Mouse (Mus musculus): Measurements from ENCODE around the gene Pnp. TPM values are rescaled to one million over a fixed set of nuclear protein-coding genes. Genes with fewer than 3 reads are reported as not detected.

Gene Pnp
- total and polyA plus RNA-seq, 3 experiments = 80.0 to 118 (median 99.3) TPM

DNA sequence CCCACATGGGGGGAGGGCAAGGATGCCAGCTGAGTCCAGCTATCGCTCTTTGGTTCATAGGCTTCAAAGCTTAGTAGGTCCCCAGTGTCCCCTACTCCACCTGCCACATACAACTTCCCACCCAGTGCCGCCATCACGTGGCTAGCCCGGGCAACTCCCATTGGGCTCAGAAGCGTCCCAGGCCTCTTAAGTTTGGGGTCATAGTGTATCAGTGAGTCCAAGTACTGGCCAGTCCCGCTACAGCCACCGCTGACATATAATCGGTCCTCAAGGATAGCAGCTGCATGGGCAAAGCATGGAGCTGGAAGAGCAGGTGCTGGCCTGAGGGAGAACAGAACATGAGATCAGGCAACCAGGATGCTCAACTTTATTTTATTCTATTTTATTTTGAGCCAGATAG lies 39.3 kb upstream of the Pnp start:
- TF ChIP-seq RCOR1 (conservative IDR thresholded peaks at IDR 0.05; ENCODE audit: low read depth, low read length) (no peak), USF2 (conservative IDR thresholded peaks at IDR 0.05; ENCODE audit: low read depth, low read length) (no peak), ELF1 (IDR thresholded peaks at IDR 0.05; ENCODE audit: low read depth, low read length) (no peak)
- no peaks in the 10 kb centered on the region for H3K36me3 ChIP-seq (replicated peaks in 1 of 2; ENCODE audit: control insufficient read depth in 1 of 2, insufficient read depth in 1 of 2, low read length in 1 of 2)
- no peak for DNase-seq (ENCODE audit: extremely low read depth)
- no peak overlapping the region for H3K4me3 ChIP-seq (replicated peaks in 1 of 3; ENCODE audit: low read depth in 2 of 3, low read length in 2 of 3, poor library complexity in 1 of 3)
- peaks cover 0 to 6% of the 10 kb centered on the region in 2 experiments; a peak in 2 of 4 replicates for H3K4me1 ChIP-seq (ENCODE audit: control insufficient read depth in 1 of 2, insufficient read depth in 2 of 2)
- H3K27ac ChIP-seq (ENCODE audit: insufficient read depth, low read depth) = no peak overlapping the region
- H3K4me2 ChIP-seq (ENCODE audit: insufficient read depth, low read depth, poor library complexity, severe bottlenecking) = no peak overlapping the region
- dilution Hi-C loops (cut with MboI; ENCODE audit: extremely low pct_ligation_motif_present, extremely low pct_unique_long_range_greater_than_20kb, low sequenced_read_pairs) = no loop called here
- no peaks in the 10 kb centered on the region for H3K79me2 ChIP-seq (replicated peaks; ENCODE audit: control insufficient read depth, extremely low read depth, insufficient read depth, poor library complexity, severe bottlenecking)
- in situ Hi-C loops (cut with MboI; ENCODE audit: low pct_ligation_motif_present, low pct_unique_long_range_greater_than_20kb, low sequenced_read_pairs) = no loop called here
- H3K27me3 ChIP-seq (replicated peaks) = no peaks in the 10 kb centered on the region
- no peaks in the 10 kb centered on the region for H3K9me3 ChIP-seq (replicated peaks; ENCODE audit: low read length)
- no peak overlapping the region for H3K9ac ChIP-seq (ENCODE audit: insufficient read depth, low read depth)

DNA sequence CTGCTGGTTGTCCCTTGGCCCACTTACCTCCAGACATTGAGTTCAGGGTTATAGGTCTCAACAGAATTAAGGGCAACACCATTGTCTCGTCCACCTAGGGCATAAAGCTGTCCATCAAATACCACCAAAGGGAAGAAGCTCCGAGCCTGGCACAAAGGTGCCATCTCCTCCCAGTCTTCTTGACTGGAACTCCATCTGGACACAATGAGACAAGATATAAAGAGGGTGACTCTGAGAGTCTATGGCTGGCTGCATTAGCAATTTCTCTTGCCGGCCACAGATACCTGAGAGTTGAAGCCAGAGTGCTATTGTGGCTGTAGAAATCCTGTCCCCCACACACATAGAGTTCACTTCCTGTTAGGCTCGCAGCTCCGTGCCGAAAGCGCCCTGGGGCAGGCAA lies 38.8 kb upstream of the Pnp start:
- H3K36me3 ChIP-seq (replicated peaks in 1 of 2; ENCODE audit: control insufficient read depth in 1 of 2, insufficient read depth in 1 of 2, low read length in 1 of 2) = no peaks in the 10 kb centered on the region

DNA sequence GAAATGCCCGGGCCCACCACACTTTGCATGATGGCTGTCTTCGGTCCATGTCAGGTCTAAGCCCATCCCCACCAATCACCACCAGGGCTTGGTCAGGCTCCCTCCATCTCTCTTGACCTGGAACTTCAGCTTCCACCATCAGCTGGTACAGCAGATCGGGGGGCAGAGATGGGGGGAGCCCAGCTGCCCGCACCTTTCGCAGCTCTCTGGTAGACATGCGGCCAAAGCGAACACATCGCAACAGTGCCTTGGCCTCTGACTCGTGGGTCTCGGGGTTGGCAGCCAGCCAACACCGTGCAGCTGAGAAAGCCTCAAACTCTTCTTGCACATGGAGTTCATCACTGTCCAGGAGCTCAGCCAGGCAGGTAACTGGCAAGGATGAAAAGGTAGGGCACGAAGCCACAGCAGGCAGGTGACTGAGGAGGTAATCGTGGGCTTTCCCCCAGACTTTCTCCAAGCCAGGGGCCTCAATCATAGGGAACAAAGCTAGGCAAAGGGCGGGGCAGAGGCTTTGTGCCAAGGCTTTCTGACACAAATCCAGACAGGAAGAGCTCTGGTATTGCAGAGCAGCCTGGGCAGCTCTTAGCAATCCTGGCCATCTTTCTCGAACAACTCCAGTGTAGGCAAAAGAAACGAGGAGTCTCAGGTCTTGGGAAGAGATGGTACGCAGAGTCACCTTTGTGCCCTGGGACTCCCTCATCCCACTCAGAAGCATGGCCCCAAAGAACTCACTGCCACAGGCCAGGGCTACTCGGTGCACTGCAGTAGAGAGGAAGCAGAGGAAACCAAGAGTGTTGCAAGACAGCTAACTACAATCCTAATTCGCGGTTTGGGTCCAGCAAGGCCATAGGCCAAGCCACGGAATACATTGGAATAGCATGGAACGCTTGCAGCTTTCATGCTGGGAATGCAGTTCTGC lies 38.1 kb upstream of the Pnp start:
- Histone ChIP-seq H3K79me2 (replicated peaks; ENCODE audit: control insufficient read depth, extremely low read depth, insufficient read depth, poor library complexity, severe bottlenecking) (no peaks in the 10 kb centered on the region), H3K36me3 (replicated peaks in 1 of 2; ENCODE audit: control insufficient read depth in 1 of 2, insufficient read depth in 1 of 2, low read length in 1 of 2) (no peaks in the 10 kb centered on the region), H3K9ac (ENCODE audit: insufficient read depth, low read depth) (no peak overlapping the region), H3K9me3 (replicated peaks; ENCODE audit: low read length) (no peaks in the 10 kb centered on the region), H3K4me3 (replicated peaks in 1 of 3; ENCODE audit: low read depth in 2 of 3, low read length in 2 of 3, poor library complexity in 1 of 3) (no peak overlapping the region), H3K4me1 (ENCODE audit: control insufficient read depth in 1 of 2, insufficient read depth in 2 of 2) (peaks cover 0 to 6% of the 10 kb centered on the region in 2 experiments; a peak in 2 of 4 replicates), H3K4me2 (ENCODE audit: insufficient read depth, low read depth, poor library complexity, severe bottlenecking) (no peak overlapping the region), H3K27ac (ENCODE audit: insufficient read depth, low read depth) (no peak overlapping the region), H3K27me3 (replicated peaks) (no peaks in the 10 kb centered on the region)
- DNase-seq (ENCODE audit: extremely low read depth) = no peak
- TF ChIP-seq MAFK (IDR thresholded peaks at IDR 0.05; ENCODE audit: insufficient replicate concordance, low read length) = no peak
- no peak for TF ChIP-seq USF2 (conservative IDR thresholded peaks at IDR 0.05; ENCODE audit: low read depth, low read length)
- TF ChIP-seq EP300 (IDR thresholded peaks at IDR 0.05; ENCODE audit: low read length) = no peak
- no peak for TF ChIP-seq BHLHE40 (IDR thresholded peaks at IDR 0.05; ENCODE audit: low read depth, low read length)
- TF ChIP-seq ZNF384 (IDR thresholded peaks at IDR 0.05; ENCODE audit: low read depth, low read length) = no peak
- TF ChIP-seq ELF1 (IDR thresholded peaks at IDR 0.05; ENCODE audit: low read depth, low read length) = no peak
- no peak for TF ChIP-seq UBTF (IDR thresholded peaks at IDR 0.05; ENCODE audit: low read depth, low read length)
- TF ChIP-seq CTCF (conservative IDR thresholded peaks at IDR 0.05 in 1 of 2, IDR thresholded peaks at IDR 0.05 in 1 of 2; ENCODE audit: low read depth in 2 of 2, low read length in 2 of 2) = no peak
- dilution Hi-C loops (cut with MboI; ENCODE audit: extremely low pct_ligation_motif_present, extremely low pct_unique_long_range_greater_than_20kb, low sequenced_read_pairs) = no loop called here
- in situ Hi-C loops (cut with MboI; ENCODE audit: low pct_ligation_motif_present, low pct_unique_long_range_greater_than_20kb, low sequenced_read_pairs) = no loop called here

More for the DNA sequence above, 38.8 kb upstream of the Pnp start:
- Histone ChIP-seq H3K9ac (ENCODE audit: insufficient read depth, low read depth) (no peak overlapping the region), H3K4me3 (replicated peaks in 1 of 3; ENCODE audit: low read depth in 2 of 3, low read length in 2 of 3, poor library complexity in 1 of 3) (no peak overlapping the region), H3K79me2 (replicated peaks; ENCODE audit: control insufficient read depth, extremely low read depth, insufficient read depth, poor library complexity, severe bottlenecking) (no peaks in the 10 kb centered on the region), H3K4me2 (ENCODE audit: insufficient read depth, low read depth, poor library complexity, severe bottlenecking) (no peak overlapping the region), H3K27me3 (replicated peaks) (no peaks in the 10 kb centered on the region), H3K9me3 (replicated peaks; ENCODE audit: low read length) (no peaks in the 10 kb centered on the region), H3K27ac (ENCODE audit: insufficient read depth, low read depth) (no peak overlapping the region), H3K4me1 (ENCODE audit: control insufficient read depth in 1 of 2, insufficient read depth in 2 of 2) (peaks cover 0 to 6% of the 10 kb centered on the region in 2 experiments; a peak in 2 of 4 replicates)
- dilution Hi-C loops (cut with MboI; ENCODE audit: extremely low pct_ligation_motif_present, extremely low pct_unique_long_range_greater_than_20kb, low sequenced_read_pairs) = no loop called here
- TF ChIP-seq ZKSCAN1 (IDR thresholded peaks at IDR 0.05; ENCODE audit: borderline replicate concordance, low read depth, low read length) = no peak
- TF ChIP-seq MAFK (IDR thresholded peaks at IDR 0.05; ENCODE audit: insufficient replicate concordance, low read length) = no peak
- no peak for TF ChIP-seq GABPA (IDR thresholded peaks at IDR 0.05; ENCODE audit: insufficient replicate concordance, low read depth, low read length)
- no peak for TF ChIP-seq CHD2 (IDR thresholded peaks at IDR 0.05; ENCODE audit: low read length)
- no peak for TF ChIP-seq MAZ (IDR thresholded peaks at IDR 0.05; ENCODE audit: low read depth, low read length)
- no peak for TF ChIP-seq MXI1 (IDR thresholded peaks at IDR 0.05; ENCODE audit: low read depth, low read length)
- TF ChIP-seq NRF1 (IDR thresholded peaks at IDR 0.05; ENCODE audit: low read depth, low read length) = no peak
- no peak for TF ChIP-seq PAX5 (IDR thresholded peaks at IDR 0.05; ENCODE audit: low read length)
- no peak for TF ChIP-seq UBTF (IDR thresholded peaks at IDR 0.05; ENCODE audit: low read depth, low read length)
- TF ChIP-seq HCFC1 (IDR thresholded peaks at IDR 0.05; ENCODE audit: low read depth, low read length) = no peak
- no peak for TF ChIP-seq ZC3H11A (IDR thresholded peaks at IDR 0.05; ENCODE audit: low read depth, low read length)
- in situ Hi-C loops (cut with MboI; ENCODE audit: low pct_ligation_motif_present, low pct_unique_long_range_greater_than_20kb, low sequenced_read_pairs) = no loop called here
- no peak for DNase-seq (ENCODE audit: extremely low read depth)
